Mouse (Mus musculus) erythroblast, embryonic 14.5 days (primary cell): Measurements from ENCODE around the gene Chmp3.

ENCODE experiments used
- GATA1 ChIP-seq: IDR thresholded peaks from 2 replicates; pipeline ENCODE4 v1.6.1; 2012; ENCODE audit warnings: low read length, inconsistent platforms, mixed read lengths
- TAL1 ChIP-seq: IDR thresholded peaks from 3 replicates; pipeline ENCODE4 v1.6.1; 2012; ENCODE audit warnings: low read length, inconsistent platforms, mixed read lengths

- no peak for TF ChIP-seq GATA1
- no peak for TF ChIP-seq TAL1
These were observed 78.0 kb downstream of the Chmp3 start for GRCm38 (mm10) chr6:71621551-71621950.
